Mouse (Mus musculus) ES-E14 (cell line): ENCODE measurements at regions not wholly inside any gene's neighbourhood (a gene's known extent, or its start where the extent isn't known, plus 50 kb on each side); places are given as distances from the start of the nearest gene placed in this dataset.

ENCODE experiments used
- DNase-seq: peaks from one replicate; pipeline ENCODE4 v3.0.0-alpha.2; 2013; ENCODE audit warnings: low read depth, low spot score
- H3K27ac ChIP-seq: 2 replicates; pipeline ENCODE4 v1.5.1; 2012; ENCODE audit warnings: low read depth, mild to moderate bottlenecking, low read length, moderate library complexity, mixed read lengths; ENCODE audit not compliant: poor library complexity, insufficient read depth, severe bottlenecking
- H3K36me3 ChIP-seq: 2 replicates; pipeline ENCODE4 v1.6.1; 2012; ENCODE audit warnings: mild to moderate bottlenecking, low read length, moderate library complexity, mixed read lengths; ENCODE audit not compliant: control insufficient read depth, poor library complexity, insufficient read depth, severe bottlenecking
- H3K4me1 ChIP-seq, 2 experiments: fragments of 150-350 bp in 1 of 2; sonication (generic) in 1 of 2; 2 replicates each; pipeline ENCODE4 v1.6.1; 2012; ENCODE audit warnings: low read length in 2 of 2, mild to moderate bottlenecking in 1 of 2, mixed read lengths in 1 of 2; ENCODE audit not compliant: control insufficient read depth in 2 of 2, insufficient read depth in 2 of 2, poor library complexity in 1 of 2
- H3K4me3 ChIP-seq, 2 experiments: fragments of 150-350 bp in 1 of 2; sonication (generic) in 1 of 2; 2 replicates each; pipeline ENCODE4 v1.5.1; 2012; ENCODE audit warnings: low read length in 2 of 2, low read depth in 1 of 2, mild to moderate bottlenecking in 1 of 2, mixed read lengths in 1 of 2; ENCODE audit not compliant: insufficient read depth in 1 of 2, poor library complexity in 1 of 2, severe bottlenecking in 1 of 2
- H3K9ac ChIP-seq: 2 replicates; pipeline ENCODE4 v1.6.1; 2012; ENCODE audit warnings: low read depth, mild to moderate bottlenecking, low read length, mixed read lengths; ENCODE audit not compliant: poor library complexity, insufficient read depth, severe bottlenecking
- H3K9me3 ChIP-seq: fragments of 150-350 bp; sonication (generic); 2 replicates; pipeline ENCODE4 v1.6.1; 2012; ENCODE audit warnings: low read depth, mild to moderate bottlenecking, low read length; ENCODE audit not compliant: control insufficient read depth, insufficient read depth
- CHD2 ChIP-seq: IDR thresholded peaks from 2 replicates; pipeline ENCODE4 v1.6.1; 2014; ENCODE audit warnings: mild to moderate bottlenecking, low read depth, low read length, inconsistent platforms
- HCFC1 ChIP-seq: IDR thresholded peaks from 2 replicates; pipeline ENCODE4 v1.6.1; 2012; ENCODE audit warnings: low read length, inconsistent platforms, borderline replicate concordance; ENCODE audit not compliant: insufficient read depth
- MAFK ChIP-seq: IDR thresholded peaks from 2 replicates; pipeline ENCODE4 v1.6.1; 2014; ENCODE audit warnings: mild to moderate bottlenecking, low read depth, low read length, inconsistent platforms; ENCODE audit not compliant: insufficient read depth
- ZC3H11A ChIP-seq: IDR thresholded peaks from 2 replicates; pipeline ENCODE4 v1.6.1; 2012; ENCODE audit warnings: low read depth, mild to moderate bottlenecking, inconsistent platforms, low read length, borderline replicate concordance
- ZNF384 ChIP-seq: IDR thresholded peaks from 2 replicates; pipeline ENCODE4 v1.6.1; 2012; ENCODE audit warnings: low read depth, low read length, inconsistent platforms
- in situ Hi-C, 2 experiments: fragments of 600-800 bp; cut with MboI; formaldehyde crosslinking; loops; one replicate each; pipeline ENCODE4 v1.15.1; 2025; ENCODE audit warnings: low sequenced_read_pairs in 2 of 2, inconsistent platforms in 1 of 2; ENCODE audit not compliant: unreplicated experiment in 2 of 2

DNA sequence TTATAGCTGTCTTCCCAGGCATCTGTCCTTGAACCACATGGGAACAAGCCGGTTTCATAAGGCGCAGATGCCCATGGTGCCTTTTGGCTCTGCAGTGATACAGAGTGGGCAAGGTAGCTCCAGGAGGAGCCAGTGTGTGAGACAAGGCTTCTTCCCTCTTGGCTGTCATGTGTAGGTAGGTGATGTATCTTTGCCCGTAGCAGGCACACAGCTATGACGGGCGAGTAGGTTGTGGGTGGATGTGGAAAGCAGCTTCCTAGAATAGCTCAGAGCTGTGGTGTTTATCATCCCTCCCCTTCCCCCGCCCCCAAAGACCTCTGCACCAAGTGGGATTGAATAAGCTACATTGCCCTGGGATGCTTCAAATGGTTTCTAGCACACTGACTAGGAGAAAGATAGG, 56.5 kb upstream of the 1700024P04Rik start:
- H3K9ac ChIP-seq: no peak overlapping the region
- TF ChIP-seq ZC3H11A: no peak
- TF ChIP-seq MAFK: no peak
- no peak for TF ChIP-seq ZNF384
- in situ Hi-C loops: no loop called here
- H3K27ac ChIP-seq: no peak overlapping the region
- H3K9me3 ChIP-seq: no peaks in the 10 kb centered on the region
- H3K36me3 ChIP-seq: no peaks in the 10 kb centered on the region
- no peak overlapping the region for H3K4me3 ChIP-seq
- DNase-seq: no peak
- H3K4me1 ChIP-seq: peaks cover 7 to 24% of the 10 kb centered on the region in 2 experiments; a peak in 3 of 4 replicates

- no peaks in the 10 kb centered on the region for H3K36me3 ChIP-seq
- peaks cover 7 to 24% of the 10 kb centered on the region in 2 experiments; a peak in 3 of 4 replicates for H3K4me1 ChIP-seq
- no peak overlapping the region for H3K4me3 ChIP-seq
- in situ Hi-C loops: no loop called here
- no peak for TF ChIP-seq MAFK
- no peak for TF ChIP-seq HCFC1
- TF ChIP-seq CHD2: no peak
- no peak for TF ChIP-seq ZNF384
- no peak overlapping the region for H3K27ac ChIP-seq
- DNase-seq: no peak
- H3K9ac ChIP-seq: no peak overlapping the region
- H3K9me3 ChIP-seq: no peaks in the 10 kb centered on the region
Observed at GRCm38 (mm10) chr13:99040171-99040570, 55.8 kb upstream of the 1700024P04Rik start.

DNA sequence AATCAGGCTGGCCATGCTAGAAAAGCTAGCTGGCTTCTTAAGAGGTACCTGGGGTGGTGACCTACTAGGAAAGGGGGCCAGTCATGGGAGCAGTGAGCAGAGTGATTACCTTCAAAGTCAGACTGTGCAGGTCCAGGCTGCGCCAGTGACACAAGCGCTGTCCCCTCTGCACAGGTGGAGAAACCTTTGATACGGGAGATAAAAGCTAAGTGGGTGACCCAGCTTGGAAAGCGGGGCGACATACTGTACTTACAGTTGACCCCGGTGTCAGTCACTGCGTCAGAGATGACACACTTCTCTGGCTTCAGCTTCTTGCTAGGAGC, 54.7 kb upstream of the 1700024P04Rik start:
- H3K4me1 ChIP-seq: peaks cover 7 to 24% of the 10 kb centered on the region in 2 experiments; a peak in 3 of 4 replicates
- in situ Hi-C loops: no loop called here
- H3K36me3 ChIP-seq: no peaks in the 10 kb centered on the region
- no peak overlapping the region for H3K4me3 ChIP-seq
- H3K9me3 ChIP-seq: no peaks in the 10 kb centered on the region
- H3K27ac ChIP-seq: no peak overlapping the region
- DNase-seq: no peak
- TF ChIP-seq MAFK (no peak), HCFC1 (no peak), CHD2 (no peak), ZC3H11A (no peak), ZNF384 (no peak)
- no peak overlapping the region for H3K9ac ChIP-seq

DNA sequence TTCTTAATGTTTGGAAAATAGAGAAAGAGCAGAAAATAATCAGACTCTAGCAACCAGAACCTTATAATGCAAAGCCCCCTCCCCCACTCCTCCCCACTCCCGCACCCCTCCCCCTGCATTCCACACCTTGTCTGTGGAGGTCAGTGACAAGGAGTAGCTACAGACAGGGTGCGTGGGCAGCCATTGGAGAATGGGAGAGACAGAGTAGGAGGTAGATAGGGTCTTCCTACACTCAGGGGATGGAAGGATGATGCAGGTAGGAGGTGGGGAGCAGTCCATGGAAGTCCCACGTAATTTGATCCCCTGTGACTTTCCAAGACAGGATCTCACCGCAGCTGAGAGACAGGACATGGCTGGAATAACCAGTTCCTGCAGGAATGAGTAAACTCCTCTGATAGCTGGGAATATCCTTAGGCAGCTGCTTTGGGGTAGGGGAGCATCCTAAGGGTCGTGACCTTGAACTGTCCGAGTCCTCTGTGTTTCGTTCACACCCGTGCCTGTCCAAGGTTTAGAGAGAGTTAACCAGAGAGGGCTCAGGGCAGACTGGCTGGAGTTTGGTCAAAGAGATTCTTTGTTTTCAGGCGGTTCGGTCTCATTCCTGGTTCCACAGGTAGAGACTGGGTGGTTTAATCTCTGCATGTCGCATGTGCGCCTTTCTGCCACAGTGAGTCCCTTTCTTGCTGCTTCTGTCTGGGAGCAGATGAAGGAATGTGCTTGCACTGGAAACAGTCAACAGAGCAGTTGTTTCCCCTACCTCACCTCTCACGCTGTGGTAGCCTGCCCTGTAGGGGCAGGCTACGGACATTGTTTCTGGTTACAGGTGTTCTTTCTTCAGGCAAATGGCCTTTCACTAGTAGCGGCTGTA, 54.1 kb upstream of the 1700024P04Rik start:
- no peak for TF ChIP-seq CHD2
- TF ChIP-seq HCFC1: no peak
- TF ChIP-seq MAFK: no peak
- no peak for TF ChIP-seq ZC3H11A
- no peak for TF ChIP-seq ZNF384
- Histone ChIP-seq H3K4me1 (peaks cover 7 to 24% of the 10 kb centered on the region in 2 experiments; a peak in 3 of 4 replicates), H3K4me3 (no peak overlapping the region), H3K9ac (no peak overlapping the region), H3K36me3 (no peaks in the 10 kb centered on the region), H3K27ac (peak overlapping the region; percentile 22; the same call in 1 of the 2 replicates), H3K9me3 (no peaks in the 10 kb centered on the region)
- in situ Hi-C loops: no loop called here
- DNase-seq: no peak
